Mouse (Mus musculus): ENCODE data around the gene Nkpd1. TPM values are rescaled to one million over a fixed set of nuclear protein-coding genes. Genes with fewer than 3 reads are reported as not detected.
A peak's percentile ranks its signal among the peaks of the same experiment; 100 is the strongest.

Nkpd1 gene
- polyA plus RNA-seq, 1 experiment from 2014 or later: not detected

DNA sequence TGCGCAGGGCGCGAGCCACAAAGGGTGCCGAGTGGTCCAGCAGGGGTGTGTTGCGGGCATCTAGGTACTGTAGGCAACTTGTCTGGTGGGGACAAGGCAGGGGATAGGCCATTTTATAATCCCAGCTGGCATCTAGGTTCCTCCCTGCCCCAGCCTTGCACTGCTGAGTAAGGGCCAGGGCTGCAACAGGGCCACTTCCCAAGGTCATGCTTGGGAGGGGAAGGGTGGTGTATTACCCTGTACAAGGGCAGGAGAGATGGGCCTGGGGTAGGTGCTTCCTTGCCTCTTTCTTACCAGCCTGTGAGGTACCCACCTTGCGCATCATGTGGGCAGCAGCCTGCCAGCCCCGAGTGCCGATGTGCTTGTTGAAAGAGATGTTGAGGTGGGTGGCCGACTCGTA is 17.0 kb downstream of the Nkpd1 start:
- Histone ChIP-seq H3K4me3 (ENCODE audit: low read depth, low read length) (no peak overlapping the region), H3K9me3 (ENCODE audit: control insufficient read depth) (no peaks in the 10 kb centered on the region), H3K4me2 (replicated peaks; ENCODE audit: low read depth) (no peak overlapping the region), H3K27ac (ENCODE audit: low read depth, low read length) (no peak overlapping the region), H3K4me1 (replicated peaks; ENCODE audit: control insufficient read depth, insufficient read depth, low read length) (no peaks in the 10 kb centered on the region), H3K27me3 (replicated peaks; ENCODE audit: control insufficient read depth, insufficient read depth, low read length) (no peaks in the 10 kb centered on the region), H3K9ac (ENCODE audit: low read depth, low read length) (no peak overlapping the region), H3K36me3 (ENCODE audit: control insufficient read depth, insufficient read depth) (peaks cover 61% of the 10 kb centered on the region)
- no peak for TF ChIP-seq CTCF (IDR thresholded peaks at IDR 0.05; ENCODE audit: low read depth)
- WGBS: 98% methylated on average over 10 of the region's 10 CpGs
- ATAC-seq: no peak

DNA sequence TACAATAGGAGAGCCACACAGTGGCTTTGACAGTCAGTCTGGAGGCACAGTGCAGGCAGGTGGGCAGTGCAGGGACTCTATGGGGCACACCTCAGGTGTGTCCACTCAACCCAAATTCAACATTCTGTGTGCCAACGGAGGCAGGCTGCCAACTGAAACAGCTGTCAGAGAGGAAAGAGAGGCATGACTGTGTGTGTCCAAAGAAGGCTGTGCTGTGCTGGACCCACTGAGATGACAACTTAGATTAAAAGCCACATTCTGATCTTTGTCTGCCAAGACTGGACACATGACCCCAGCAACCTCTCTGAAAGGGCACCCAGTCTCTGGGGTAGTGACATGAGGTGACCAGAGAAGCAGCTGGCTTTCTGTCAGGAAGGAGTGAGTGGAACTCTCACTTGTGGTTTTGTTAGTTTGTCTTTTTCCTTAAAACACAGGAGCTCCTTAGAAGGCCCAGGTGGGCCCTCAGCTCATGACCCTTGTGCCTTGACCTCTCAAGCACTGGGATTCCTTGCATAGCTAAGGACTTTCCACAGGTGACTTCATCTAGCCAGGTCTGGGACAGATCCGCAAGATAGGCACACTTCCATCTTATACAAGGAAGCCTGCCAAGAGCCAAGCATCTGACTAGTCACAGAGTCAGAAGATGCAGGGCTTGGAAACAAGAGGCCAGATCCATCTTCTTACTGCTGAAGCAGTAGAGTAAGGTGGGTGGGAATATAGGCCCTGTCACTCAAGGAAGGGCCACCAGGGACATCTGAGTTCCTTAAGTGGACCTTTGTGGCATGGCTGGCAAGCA is 23.3 kb downstream of the Nkpd1 start:
- H3K4me1 ChIP-seq (replicated peaks; ENCODE audit: control insufficient read depth, insufficient read depth, low read length): no peaks in the 10 kb centered on the region
- H3K36me3 ChIP-seq (ENCODE audit: control insufficient read depth, insufficient read depth): no peaks in the 10 kb centered on the region
- H3K27me3 ChIP-seq (replicated peaks; ENCODE audit: control insufficient read depth, insufficient read depth, low read length): no peaks in the 10 kb centered on the region
- no peak overlapping the region for H3K4me2 ChIP-seq (replicated peaks; ENCODE audit: low read depth)
- H3K9me3 ChIP-seq (ENCODE audit: control insufficient read depth): no peaks in the 10 kb centered on the region
- H3K4me3 ChIP-seq (ENCODE audit: low read depth, low read length): no peak overlapping the region
- no peak for TF ChIP-seq CTCF (IDR thresholded peaks at IDR 0.05; ENCODE audit: low read depth)
- H3K27ac ChIP-seq (ENCODE audit: low read depth, low read length): no peak overlapping the region
- 76% methylated on average over 2 of the region's 2 CpGs for WGBS
- no peak for ATAC-seq
- no peak overlapping the region for H3K9ac ChIP-seq (ENCODE audit: low read depth, low read length)

DNA sequence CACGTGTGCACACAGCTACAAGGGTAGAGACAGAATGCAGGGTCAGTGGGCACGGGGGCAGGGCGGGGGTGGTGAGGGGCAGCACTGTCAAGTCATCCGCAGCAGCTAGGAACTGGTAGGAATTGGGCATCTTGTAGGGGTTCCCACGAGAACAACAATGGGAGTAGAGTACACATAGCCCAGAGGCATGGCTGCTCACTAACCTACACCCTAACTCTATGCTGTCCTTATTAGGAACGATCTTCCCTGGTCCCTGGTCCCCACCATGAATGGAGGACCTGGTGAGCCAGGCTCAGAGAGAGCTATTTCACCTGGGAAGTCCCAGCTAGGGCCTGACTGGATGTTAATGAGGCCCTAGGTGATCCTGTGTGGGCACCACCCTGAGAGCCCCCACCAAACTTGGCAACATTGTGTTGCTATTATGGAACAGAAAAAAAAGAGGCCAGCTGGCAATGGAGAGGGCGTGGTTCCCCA is 24.1 kb downstream of the Nkpd1 start:
- H3K9me3 ChIP-seq (ENCODE audit: control insufficient read depth): no peaks in the 10 kb centered on the region
- TF ChIP-seq CTCF (IDR thresholded peaks at IDR 0.05; ENCODE audit: low read depth): no peak
- 82% methylated on average over 7 of the region's 7 CpGs for WGBS
- no peaks in the 10 kb centered on the region for H3K4me1 ChIP-seq (replicated peaks; ENCODE audit: control insufficient read depth, insufficient read depth, low read length)
- no peaks in the 10 kb centered on the region for H3K36me3 ChIP-seq (ENCODE audit: control insufficient read depth, insufficient read depth)
- ATAC-seq: 0 out of 2 replicates have a peak, but pooled peaks have one; percentile 1
- no peak overlapping the region for H3K4me2 ChIP-seq (replicated peaks; ENCODE audit: low read depth)
- no peaks in the 10 kb centered on the region for H3K27me3 ChIP-seq (replicated peaks; ENCODE audit: control insufficient read depth, insufficient read depth, low read length)
- no peak overlapping the region for H3K4me3 ChIP-seq (ENCODE audit: low read depth, low read length)
- H3K9ac ChIP-seq (ENCODE audit: low read depth, low read length): no peak overlapping the region
- no peak overlapping the region for H3K27ac ChIP-seq (ENCODE audit: low read depth, low read length)

DNA sequence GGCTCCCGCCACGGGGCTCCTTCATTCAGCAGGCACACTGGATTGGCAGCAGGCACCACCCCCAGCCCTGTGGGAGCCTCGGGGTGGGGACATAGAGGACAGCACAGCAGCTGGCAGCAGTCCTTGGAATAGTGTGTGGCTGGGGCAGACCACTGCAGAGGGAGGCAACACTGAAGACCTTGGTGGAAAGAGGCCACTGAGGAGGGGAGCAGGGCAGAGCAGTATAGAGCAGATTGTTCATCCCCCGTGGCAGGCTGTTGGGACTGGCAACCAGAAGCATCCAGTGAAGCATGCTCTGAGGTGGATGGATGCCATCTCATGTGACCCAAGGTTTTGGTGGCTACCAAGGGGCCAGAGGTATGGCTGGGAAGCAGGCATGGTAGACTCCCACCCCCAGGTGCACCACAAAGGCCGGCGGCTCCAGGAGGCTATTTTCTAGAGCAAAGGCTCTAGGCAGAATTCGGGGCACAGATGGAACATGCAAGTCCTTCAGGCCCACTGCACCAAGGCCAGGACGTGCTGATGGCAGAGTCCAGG is 24.6 kb downstream of the Nkpd1 start:
- no peak overlapping the region for H3K9ac ChIP-seq (ENCODE audit: low read depth, low read length)
- no peaks in the 10 kb centered on the region for H3K36me3 ChIP-seq (ENCODE audit: control insufficient read depth, insufficient read depth)
- H3K9me3 ChIP-seq (ENCODE audit: control insufficient read depth): no peaks in the 10 kb centered on the region
- 60% methylated on average over 8 of the region's 8 CpGs for WGBS
- H3K4me2 ChIP-seq (replicated peaks; ENCODE audit: low read depth): no peak overlapping the region
- no peak overlapping the region for H3K4me3 ChIP-seq (ENCODE audit: low read depth, low read length)
- H3K27me3 ChIP-seq (replicated peaks; ENCODE audit: control insufficient read depth, insufficient read depth, low read length): no peaks in the 10 kb centered on the region
- no peaks in the 10 kb centered on the region for H3K4me1 ChIP-seq (replicated peaks; ENCODE audit: control insufficient read depth, insufficient read depth, low read length)
- ATAC-seq: 0 out of 2 replicates have a peak, but pooled peaks have one; percentile 14
- no peak overlapping the region for H3K27ac ChIP-seq (ENCODE audit: low read depth, low read length)
- TF ChIP-seq CTCF (IDR thresholded peaks at IDR 0.05; ENCODE audit: low read depth): no peak

DNA sequence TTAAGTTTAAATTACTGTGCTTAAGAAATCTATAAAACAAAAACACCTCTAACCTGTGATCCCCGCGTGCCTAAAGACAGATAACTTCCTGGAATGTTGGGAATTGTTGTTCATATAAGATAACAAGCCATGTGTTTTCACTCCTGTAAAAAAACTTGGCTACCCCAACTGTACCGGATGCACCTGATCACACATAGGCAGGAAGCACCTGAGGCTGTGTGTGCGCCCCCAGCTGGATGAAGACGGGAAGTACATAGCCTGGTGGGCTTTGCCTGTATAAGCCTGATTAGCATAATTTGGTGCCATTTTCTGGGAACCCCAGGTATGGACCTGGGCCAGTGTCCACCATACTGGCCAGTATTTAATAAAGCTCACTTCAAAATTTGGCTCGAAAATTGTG is 25.9 kb downstream of the Nkpd1 start:
- H3K27me3 ChIP-seq (replicated peaks; ENCODE audit: control insufficient read depth, insufficient read depth, low read length): no peaks in the 10 kb centered on the region
- no peak overlapping the region for H3K27ac ChIP-seq (ENCODE audit: low read depth, low read length)
- peak; percentile 68 for TF ChIP-seq CTCF (IDR thresholded peaks at IDR 0.05; ENCODE audit: low read depth)
- no peak overlapping the region for H3K9ac ChIP-seq (ENCODE audit: low read depth, low read length)
- H3K4me1 ChIP-seq (replicated peaks; ENCODE audit: control insufficient read depth, insufficient read depth, low read length): 0 out of 2 replicates have a peak, but pooled peaks cover 6% of the 10 kb centered on the region
- 37% methylated on average over 6 of the region's 6 CpGs for WGBS
- H3K9me3 ChIP-seq (ENCODE audit: control insufficient read depth): no peaks in the 10 kb centered on the region
- no peak overlapping the region for H3K4me2 ChIP-seq (replicated peaks; ENCODE audit: low read depth)
- no peak overlapping the region for H3K4me3 ChIP-seq (ENCODE audit: low read depth, low read length)
- ATAC-seq: no peak
- no peaks in the 10 kb centered on the region for H3K36me3 ChIP-seq (ENCODE audit: control insufficient read depth, insufficient read depth)

DNA sequence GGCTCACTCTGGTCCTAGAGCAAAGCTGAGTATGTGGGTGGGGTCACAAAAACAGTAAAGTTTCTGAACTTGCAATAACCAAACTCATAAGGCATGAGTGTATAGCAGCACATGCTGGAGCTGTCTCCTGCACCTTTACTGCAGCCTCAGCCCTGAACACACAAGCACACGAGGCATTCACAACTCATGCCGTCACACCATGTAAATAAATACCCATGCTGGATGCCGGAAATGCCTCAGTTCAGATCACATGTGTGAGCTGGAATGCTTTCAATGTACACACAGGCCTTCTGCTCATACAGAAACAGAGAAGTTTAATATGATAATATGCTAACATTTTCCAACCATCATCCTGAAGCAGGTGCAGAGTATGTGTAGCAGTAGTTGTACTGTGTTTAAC is 28.4 kb downstream of the Nkpd1 start:
- Histone ChIP-seq H3K27ac (ENCODE audit: low read depth, low read length) (no peak overlapping the region), H3K4me1 (replicated peaks; ENCODE audit: control insufficient read depth, insufficient read depth, low read length) (0 out of 2 replicates have a peak, but pooled peaks cover 6% of the 10 kb centered on the region)
- peak; percentile 27; the same call in 1 of the 2 replicates for ATAC-seq

More for the DNA sequence above, 28.4 kb downstream of the Nkpd1 start:
- H3K9ac ChIP-seq (ENCODE audit: low read depth, low read length): no peak overlapping the region
- no peak for TF ChIP-seq CTCF (IDR thresholded peaks at IDR 0.05; ENCODE audit: low read depth)
- no peak overlapping the region for H3K4me2 ChIP-seq (replicated peaks; ENCODE audit: low read depth)
- H3K27me3 ChIP-seq (replicated peaks; ENCODE audit: control insufficient read depth, insufficient read depth, low read length): no peaks in the 10 kb centered on the region
- H3K36me3 ChIP-seq (ENCODE audit: control insufficient read depth, insufficient read depth): no peaks in the 10 kb centered on the region; the same call in 1 of the 2 replicates
- H3K4me3 ChIP-seq (ENCODE audit: low read depth, low read length): no peak overlapping the region
- no peaks in the 10 kb centered on the region for H3K9me3 ChIP-seq (ENCODE audit: control insufficient read depth)
- WGBS: 15% methylated on average over 3 of the region's 3 CpGs

All from intestine, postnatal 0 days (tissue).